Mouse (Mus musculus) hindbrain, embryonic 11.5 days (tissue): ENCODE measurements around the gene Otulin. TPM values are rescaled to one million over a fixed set of nuclear protein-coding genes. Genes with fewer than 3 reads are reported as not detected.
A peak's percentile ranks its signal among the peaks of the same experiment; 100 is the strongest.

Source experiments
- ATAC-seq: fragments of 200-750 bp; cut with Nextera tagmentation; 2 replicates; pipeline ENCODE4 v1.8.0; 2017; ENCODE audit warnings: mild to moderate bottlenecking, moderate TSS enrichment, moderate library complexity; ENCODE audit not compliant: low FRiP score
- DNase-seq: peaks from one replicate; pipeline ENCODE4 v3.0.0-alpha.2; 2015; ENCODE audit warnings: low spot score
- H3K27ac ChIP-seq: fragments of 300-500 bp; sonication (generic); 2 replicates; pipeline ENCODE4 v1.5.1; 2014; ENCODE audit warnings: mild to moderate bottlenecking, low read depth, low read length
- H3K27me3 ChIP-seq: fragments of 300-500 bp; sonication (generic); 2 replicates; pipeline ENCODE4 v1.6.1; 2014; ENCODE audit warnings: mild to moderate bottlenecking, low read length, moderate library complexity, mixed read lengths; ENCODE audit not compliant: control insufficient read depth, insufficient read depth
- H3K36me3 ChIP-seq: fragments of 300-500 bp; sonication (generic); 2 replicates; pipeline ENCODE4 v1.6.1; 2014; ENCODE audit warnings: mild to moderate bottlenecking, low read length, moderate library complexity, mixed read lengths; ENCODE audit not compliant: control insufficient read depth, insufficient read depth
- H3K4me1 ChIP-seq: fragments of 300-500 bp; sonication (generic); replicated peaks from 2 replicates; pipeline ENCODE4 v1.6.1; 2014; ENCODE audit warnings: low read length, mixed read lengths; ENCODE audit not compliant: control insufficient read depth, insufficient read depth
- H3K4me2 ChIP-seq: fragments of 300-500 bp; sonication (generic); replicated peaks from 2 replicates; pipeline ENCODE4 v1.6.1; 2014; ENCODE audit warnings: mild to moderate bottlenecking, low read depth, low read length
- H3K4me3 ChIP-seq: fragments of 300-500 bp; sonication (generic); 2 replicates; pipeline ENCODE4 v1.5.1; 2014; ENCODE audit warnings: low read depth, low read length
- H3K9ac ChIP-seq: fragments of 300-500 bp; sonication (generic); 2 replicates; pipeline ENCODE4 v1.6.1; 2014; ENCODE audit warnings: low read depth, low read length
- H3K9me3 ChIP-seq: fragments of 300-500 bp; sonication (generic); 2 replicates; pipeline ENCODE4 v1.6.1; 2016; ENCODE audit warnings: low read length; ENCODE audit not compliant: control insufficient read depth
- WGBS: fragments of 180-500 bp; shearing (Covaris S2); extraction: QIAGEN DNeasy Blood & Tissue Kit; methylation state at CpG from one replicate; pipeline ENCODE4 v1.1.7; 2014; 5-methylcytosine and 5-hydroxymethylcytosine counted together
- polyA plus RNA-seq: library from polyadenylated mRNA; unstranded; fragments of >200 nt; fragmentation: Nextera tagmentation; extraction: Ambion mirVana; gene quantifications from 2 replicates; pipeline ENCODE4 v1.2.1, GENCODE M21; 2014

Otulin gene
- polyA plus RNA-seq, 1 experiment from 2014 or later, result 31.8 TPM

DNA sequence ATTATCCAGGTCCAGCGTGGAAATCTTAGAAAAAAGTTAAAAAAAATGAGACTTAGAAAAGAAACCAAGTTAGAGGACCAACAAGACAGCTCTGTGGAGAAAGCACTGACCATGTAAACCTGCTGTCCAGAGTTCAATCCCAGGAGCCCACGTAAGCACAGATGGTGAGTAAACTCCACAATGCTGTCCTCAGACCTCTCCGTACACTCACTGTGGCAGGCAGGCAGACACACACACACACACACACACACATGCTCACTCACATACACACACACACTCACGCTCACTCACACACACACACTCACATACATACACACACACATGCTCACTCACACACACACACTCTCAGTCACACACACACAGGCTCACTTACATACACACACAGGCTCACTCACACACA, 17.2 kb downstream of the Otulin start:
- peak; percentile 5; the same call in 1 of the 2 replicates for ATAC-seq
- Histone ChIP-seq H3K27ac (no peak overlapping the region), H3K9me3 (no peaks in the 10 kb centered on the region), H3K4me3 (no peak overlapping the region), H3K4me2 (no peak overlapping the region), H3K4me1 (no peaks in the 10 kb centered on the region), H3K9ac (no peak overlapping the region), H3K27me3 (no peaks in the 10 kb centered on the region), H3K36me3 (no peaks in the 10 kb centered on the region; the same call in 1 of the 2 replicates)
- no peak for DNase-seq
- 94% methylated on average over 4 of the region's 4 CpGs for WGBS

DNA sequence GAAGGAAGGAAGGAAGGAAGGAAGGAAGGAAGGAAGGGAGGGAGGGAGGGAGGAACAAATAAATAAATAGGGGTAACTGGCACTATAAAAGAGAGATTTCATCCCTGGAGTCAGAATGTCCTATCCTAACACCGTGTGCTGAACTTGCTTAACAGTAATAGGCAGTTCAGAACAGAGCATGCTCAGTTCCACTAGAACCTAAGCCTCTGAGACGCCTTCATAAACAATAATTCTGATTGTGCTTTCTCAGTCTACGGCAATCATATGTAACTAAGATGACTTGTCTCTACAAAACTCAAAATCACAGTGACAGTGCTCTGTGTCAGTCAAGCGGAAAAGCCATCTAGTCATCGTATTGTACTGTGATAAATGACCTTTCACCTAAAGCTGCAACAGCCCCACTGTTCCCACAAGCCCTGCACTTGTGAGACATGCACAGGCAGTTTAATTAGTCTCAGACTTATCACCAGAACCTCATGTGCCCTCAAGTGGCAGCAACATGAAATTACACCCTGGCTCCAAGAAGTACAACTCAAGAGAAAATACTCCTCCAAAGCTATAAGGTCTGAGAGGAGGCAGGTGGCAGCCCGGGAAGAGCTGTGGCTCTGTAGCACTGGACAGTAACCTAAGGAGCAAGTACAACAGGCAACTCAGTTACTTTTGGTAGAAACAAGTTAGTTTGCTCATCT, 17.8 kb downstream of the Otulin start:
- Histone ChIP-seq H3K4me2 (no peak overlapping the region), H3K4me1 (no peaks in the 10 kb centered on the region), H3K9ac (no peak overlapping the region), H3K4me3 (no peak overlapping the region), H3K27ac (no peak overlapping the region), H3K9me3 (no peaks in the 10 kb centered on the region), H3K36me3 (no peaks in the 10 kb centered on the region; the same call in 1 of the 2 replicates), H3K27me3 (no peaks in the 10 kb centered on the region)
- DNase-seq, result peak; percentile 77
- peak; percentile 90 for ATAC-seq
- 50% methylated on average over 6 of the region's 6 CpGs for WGBS

DNA sequence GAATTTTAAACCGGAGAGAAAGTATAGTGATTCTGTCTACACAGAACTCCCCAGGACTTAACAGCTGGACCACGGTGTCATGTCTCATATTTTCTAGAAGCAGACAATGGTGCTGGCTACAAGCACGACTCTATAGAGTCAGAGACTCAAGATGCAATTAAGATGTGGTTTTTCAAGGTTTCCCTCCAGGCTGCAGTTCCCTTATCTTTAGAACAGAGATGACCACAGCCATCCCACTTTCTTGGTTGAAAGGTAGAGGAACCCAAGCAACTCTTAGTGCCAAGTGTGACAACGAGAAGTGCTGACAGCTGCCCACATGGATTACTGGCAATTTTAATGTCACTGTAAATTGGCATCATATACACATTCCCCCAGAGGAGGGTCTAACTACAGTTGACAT, 20.9 kb downstream of the Otulin start:
- 90% methylated on average over 4 of the region's 4 CpGs for WGBS
- no peak overlapping the region for H3K27ac ChIP-seq
- DNase-seq, result no peak
- no peak overlapping the region for H3K9ac ChIP-seq
- H3K9me3 ChIP-seq, result no peaks in the 10 kb centered on the region
- no peak overlapping the region for H3K4me3 ChIP-seq
- no peaks in the 10 kb centered on the region for H3K4me1 ChIP-seq
- no peaks in the 10 kb centered on the region; the same call in 1 of the 2 replicates for H3K36me3 ChIP-seq
- no peak for ATAC-seq
- H3K4me2 ChIP-seq, result no peak overlapping the region
- no peaks in the 10 kb centered on the region for H3K27me3 ChIP-seq

DNA sequence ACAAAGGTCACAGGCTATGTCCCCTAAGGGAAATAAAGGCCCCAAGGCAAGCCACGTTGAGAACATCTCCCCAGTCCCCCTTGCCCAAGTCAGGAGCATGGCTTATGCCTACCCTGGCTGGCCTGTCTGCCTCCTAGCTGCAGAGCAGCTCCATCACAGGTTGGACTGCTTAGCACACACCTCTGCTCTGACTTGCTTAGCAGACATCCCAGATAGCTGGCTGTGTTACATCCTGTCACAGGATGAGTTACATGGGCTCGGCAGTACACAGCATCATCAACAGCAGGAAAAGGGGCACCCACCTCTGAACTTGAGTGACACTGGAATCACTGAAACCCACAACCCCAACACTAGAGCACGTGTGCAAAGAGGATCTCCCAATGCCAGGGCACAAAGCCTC, 25.2 kb downstream of the Otulin start:
- Histone ChIP-seq H3K27ac (no peak overlapping the region), H3K9ac (no peak overlapping the region), H3K27me3 (no peaks in the 10 kb centered on the region), H3K4me3 (no peak overlapping the region), H3K4me2 (no peak overlapping the region), H3K4me1 (no peaks in the 10 kb centered on the region), H3K9me3 (no peaks in the 10 kb centered on the region), H3K36me3 (no peaks in the 10 kb centered on the region; the same call in 1 of the 2 replicates)
- 80% methylated on average over 3 of the region's 3 CpGs for WGBS
- DNase-seq (no peak), ATAC-seq (no peak)

DNA sequence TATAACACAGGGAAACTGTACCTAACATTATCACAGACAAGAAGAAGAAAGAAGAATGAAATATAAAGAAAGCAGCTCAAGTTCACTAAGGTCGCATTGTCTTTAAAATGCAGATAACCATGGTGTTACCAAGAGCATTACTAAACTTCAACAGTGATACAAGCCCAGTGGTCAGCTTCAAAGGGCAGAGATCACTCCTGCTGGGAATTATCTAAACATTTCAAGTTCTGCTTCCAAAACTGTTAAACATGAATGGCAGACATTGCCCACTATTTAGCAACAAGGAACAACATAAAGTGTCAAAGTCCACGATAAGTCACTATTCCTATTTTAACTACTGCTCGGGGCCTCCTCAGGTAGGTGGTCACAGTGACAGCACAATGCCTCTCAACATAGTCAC, 25.9 kb downstream of the Otulin start:
- Histone ChIP-seq H3K4me1 (no peaks in the 10 kb centered on the region), H3K27ac (no peak overlapping the region), H3K9me3 (no peaks in the 10 kb centered on the region), H3K4me2 (no peak overlapping the region), H3K4me3 (no peak overlapping the region), H3K9ac (no peak overlapping the region), H3K36me3 (no peaks in the 10 kb centered on the region), H3K27me3 (no peaks in the 10 kb centered on the region)
- DNase-seq (no peak), ATAC-seq (no peak)
- WGBS, result 91% methylated on average over 3 of the region's 3 CpGs

DNA sequence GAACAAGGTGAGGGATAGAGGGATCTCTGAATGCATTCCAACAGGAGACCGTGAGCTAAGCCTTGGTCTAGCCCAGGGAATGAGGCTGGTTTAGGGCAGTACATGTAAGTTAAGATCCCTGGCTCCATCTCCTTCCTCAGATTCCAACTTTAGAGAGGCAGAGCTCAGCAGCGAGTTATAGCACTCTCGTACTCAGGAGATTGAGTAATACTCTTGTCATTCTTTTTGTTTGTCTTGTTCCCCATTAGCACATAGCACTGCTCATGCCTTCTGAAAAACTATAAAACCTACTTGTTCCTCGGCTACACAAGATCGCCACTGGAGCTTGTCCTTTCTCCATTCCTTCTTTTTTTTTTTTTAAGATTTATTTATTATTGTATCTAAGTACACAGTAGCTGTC, 30.0 kb downstream of the Otulin start:
- Histone ChIP-seq H3K4me2 (no peak overlapping the region), H3K4me1 (no peaks in the 10 kb centered on the region), H3K27ac (no peak overlapping the region), H3K9ac (no peak overlapping the region), H3K27me3 (no peaks in the 10 kb centered on the region), H3K36me3 (no peaks in the 10 kb centered on the region), H3K4me3 (no peak overlapping the region), H3K9me3 (no peaks in the 10 kb centered on the region)
- DNase-seq (no peak), ATAC-seq (no peak)
- WGBS, result 95% methylated on average over 5 of the region's 5 CpGs

DNA sequence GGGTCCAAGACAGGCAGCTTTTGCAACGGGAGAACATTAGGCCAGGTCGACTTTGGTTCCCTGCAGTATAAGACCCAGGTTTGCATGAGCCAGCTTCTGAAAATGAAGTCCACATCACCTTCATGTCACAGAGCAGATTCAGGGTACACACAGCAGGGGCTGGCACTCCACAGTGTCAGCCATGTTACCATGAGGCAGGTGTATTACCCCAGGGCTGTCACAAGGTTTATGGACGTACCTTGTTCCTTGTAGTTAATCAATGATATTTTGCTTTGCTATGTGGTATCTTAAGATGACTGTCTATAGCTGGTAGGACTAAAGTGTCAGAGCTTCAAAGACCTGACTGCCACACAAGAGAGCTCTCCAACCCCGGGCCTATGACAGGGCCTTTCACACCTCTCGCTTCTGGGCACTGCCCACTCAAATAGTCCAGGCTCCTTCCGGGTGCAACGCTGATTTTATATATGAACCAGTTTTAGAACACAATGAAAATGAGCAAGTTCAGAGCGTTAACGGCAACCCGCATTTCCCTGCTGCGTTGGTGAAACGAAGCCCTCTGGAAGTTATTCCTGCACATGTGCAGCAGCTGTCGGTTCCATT, 31.6 kb downstream of the Otulin start:
- no peak for DNase-seq
- Histone ChIP-seq H3K4me1 (no peaks in the 10 kb centered on the region), H3K27ac (no peak overlapping the region), H3K27me3 (no peaks in the 10 kb centered on the region), H3K9ac (no peak overlapping the region), H3K4me2 (no peak overlapping the region), H3K36me3 (no peaks in the 10 kb centered on the region), H3K9me3 (no peaks in the 10 kb centered on the region), H3K4me3 (no peak overlapping the region)
- no peak for ATAC-seq
- 95% methylated on average over 13 of the region's 13 CpGs for WGBS

DNA sequence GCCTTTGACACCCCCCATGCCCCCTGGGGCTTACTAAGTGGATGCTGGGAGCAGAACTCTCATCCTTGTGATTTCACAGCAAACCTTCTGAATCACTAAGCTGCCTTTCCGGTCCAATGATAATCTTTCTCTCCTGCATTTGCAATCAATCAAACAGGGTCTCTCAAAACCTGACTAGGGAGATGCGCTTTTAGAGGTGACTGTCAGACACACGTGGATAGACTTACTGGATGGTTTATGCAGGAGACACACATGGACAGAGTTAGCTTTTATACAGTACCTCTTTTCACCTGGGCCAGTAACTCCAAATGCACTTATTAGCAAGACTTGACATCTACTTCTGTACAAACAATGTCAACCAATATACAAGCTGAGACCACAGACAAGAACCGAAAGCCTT, 33.0 kb downstream of the Otulin start:
- DNase-seq (no peak), ATAC-seq (no peak)
- Histone ChIP-seq H3K27me3 (no peaks in the 10 kb centered on the region), H3K4me2 (no peak overlapping the region), H3K9me3 (no peaks in the 10 kb centered on the region), H3K27ac (no peak overlapping the region), H3K9ac (no peak overlapping the region), H3K36me3 (no peaks in the 10 kb centered on the region), H3K4me3 (no peak overlapping the region), H3K4me1 (no peaks in the 10 kb centered on the region)
- 87% methylated on average over 4 of the region's 4 CpGs for WGBS

DNA sequence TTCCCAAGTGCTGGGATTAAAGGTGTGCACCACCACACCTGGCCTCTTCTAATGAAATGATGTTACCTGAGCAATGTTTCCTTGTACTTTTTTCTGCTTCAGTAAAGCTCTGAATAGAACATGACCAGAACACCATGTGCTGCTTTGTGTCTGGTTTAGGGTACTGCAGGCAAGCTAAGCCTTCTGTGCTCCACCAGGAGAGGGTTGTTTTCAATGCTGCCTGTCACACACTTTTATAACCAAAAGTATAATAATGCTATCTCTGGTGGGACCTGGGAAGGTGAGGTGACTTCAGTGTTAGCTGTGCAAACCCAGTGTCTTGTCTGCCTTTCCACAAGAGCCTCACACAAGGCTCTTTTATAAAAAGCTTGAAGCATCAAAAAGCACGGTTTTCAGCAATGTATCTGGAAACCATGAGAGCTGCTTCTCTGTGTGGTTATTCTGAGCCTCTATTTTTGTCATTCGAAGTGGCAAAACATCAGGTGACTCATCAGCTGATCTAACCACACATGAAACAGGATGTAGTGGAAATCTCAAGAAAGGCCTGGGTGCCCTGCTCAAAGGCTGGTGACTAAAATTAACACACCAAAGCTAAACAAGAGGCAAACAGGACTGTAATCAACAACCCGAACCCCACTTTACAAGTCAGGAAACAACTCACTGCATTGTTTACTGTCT, 33.9 kb downstream of the Otulin start:
- no peaks in the 10 kb centered on the region for H3K9me3 ChIP-seq
- DNase-seq (no peak), ATAC-seq (no peak)
- 87% methylated on average over 3 of the region's 3 CpGs for WGBS
- H3K4me3 ChIP-seq, result no peak overlapping the region
- no peak overlapping the region for H3K4me2 ChIP-seq
- H3K27me3 ChIP-seq, result no peaks in the 10 kb centered on the region
- H3K27ac ChIP-seq, result no peak overlapping the region
- no peak overlapping the region for H3K9ac ChIP-seq
- no peaks in the 10 kb centered on the region for H3K36me3 ChIP-seq
- no peaks in the 10 kb centered on the region for H3K4me1 ChIP-seq
